Mouse (Mus musculus): ENCODE data around the gene Gm3045.

The Gm3045 gene

DNA sequence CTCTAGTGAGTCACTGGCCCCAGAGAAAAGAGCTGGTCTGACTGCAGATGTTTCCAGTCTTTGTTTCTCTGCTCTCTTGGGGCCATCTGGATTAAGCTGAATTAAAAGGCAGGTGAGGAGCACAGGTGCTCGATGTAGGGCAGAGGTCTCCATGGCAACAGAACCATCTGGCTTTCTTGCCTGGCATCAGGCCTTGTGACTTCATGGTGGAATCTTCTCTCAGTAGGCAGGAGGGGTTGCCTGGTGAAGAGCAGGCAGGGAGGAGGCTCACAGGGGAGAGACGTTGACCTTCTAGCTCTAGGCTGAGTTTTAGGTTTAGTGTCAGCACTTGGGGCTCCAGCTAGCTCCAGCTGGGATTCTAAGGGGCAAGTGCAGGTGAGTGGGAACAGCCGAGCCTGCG lies at the start of gene Gm3045:
Gene Gm3045, plus strand, starts transcription at position 230 of the 400 bp plus-strand sequence.
- ATAC-seq (ENCODE audit: insufficient number of reproducible peaks, low FRiP score, low TSS enrichment): no peak

DNA sequence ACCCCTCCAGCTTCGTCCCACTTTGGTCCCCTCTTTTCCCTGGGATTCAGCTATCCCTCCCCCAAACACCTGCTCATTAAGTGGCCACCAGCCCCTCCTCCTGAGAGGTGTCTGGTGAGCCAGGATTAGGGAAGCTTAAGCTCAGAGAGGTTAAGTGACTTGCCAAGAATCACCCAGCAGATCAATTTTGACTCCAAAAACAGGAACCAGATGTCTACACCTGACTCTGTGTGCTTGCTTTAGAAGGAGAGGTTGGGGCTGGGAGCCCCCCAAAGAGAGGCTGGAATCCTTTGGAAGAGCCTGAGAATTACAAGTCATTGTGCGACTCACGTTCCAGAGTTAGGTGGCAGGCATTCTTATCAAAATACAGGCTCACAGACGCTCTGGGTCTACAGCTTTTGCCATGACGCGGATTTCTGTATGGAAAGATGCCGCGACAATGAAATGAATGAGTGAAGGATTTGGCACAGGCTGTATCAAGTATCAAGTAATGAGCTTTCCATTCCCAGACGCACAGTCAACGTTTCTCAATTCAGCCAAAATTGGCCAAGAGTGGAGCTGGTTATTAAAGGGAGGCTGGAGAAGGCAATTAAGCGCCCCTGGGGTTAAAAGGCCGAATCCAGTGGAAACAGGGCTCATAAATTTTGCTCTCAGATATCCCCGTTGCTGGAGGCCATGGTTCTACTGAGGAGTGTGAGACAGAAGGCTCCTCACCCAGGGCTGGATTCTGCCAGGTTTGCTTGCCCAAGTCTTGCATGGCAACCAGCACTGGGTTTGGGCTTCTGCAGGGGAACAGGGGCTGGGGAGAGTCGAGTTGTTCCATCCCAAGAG lies 45.3 kb upstream of the Gm3045 start:
- no peak for ATAC-seq (ENCODE audit: insufficient number of reproducible peaks, low FRiP score, low TSS enrichment)

DNA sequence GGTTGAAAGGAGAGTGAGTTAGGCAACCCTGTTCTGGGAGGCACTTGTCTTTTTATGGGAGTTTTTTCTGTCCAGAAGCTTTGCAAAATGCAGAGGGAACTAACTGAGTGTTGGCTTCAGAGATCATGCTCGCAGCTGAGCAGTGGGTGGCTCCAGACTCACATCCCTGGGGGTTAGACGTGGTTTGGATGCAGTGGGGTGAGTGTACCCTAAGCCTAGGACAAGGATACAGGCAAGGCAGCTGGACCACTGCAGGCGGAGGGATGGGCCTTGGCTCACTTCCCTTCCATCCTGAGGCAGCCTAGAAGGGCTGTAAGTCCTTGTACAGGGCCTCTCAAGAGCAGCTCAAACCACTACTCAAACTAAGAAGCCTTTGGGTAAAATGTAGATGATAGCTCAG lies 43.0 kb upstream of the Gm3045 start:
- ATAC-seq (ENCODE audit: insufficient number of reproducible peaks, low FRiP score, low TSS enrichment): no peak

DNA sequence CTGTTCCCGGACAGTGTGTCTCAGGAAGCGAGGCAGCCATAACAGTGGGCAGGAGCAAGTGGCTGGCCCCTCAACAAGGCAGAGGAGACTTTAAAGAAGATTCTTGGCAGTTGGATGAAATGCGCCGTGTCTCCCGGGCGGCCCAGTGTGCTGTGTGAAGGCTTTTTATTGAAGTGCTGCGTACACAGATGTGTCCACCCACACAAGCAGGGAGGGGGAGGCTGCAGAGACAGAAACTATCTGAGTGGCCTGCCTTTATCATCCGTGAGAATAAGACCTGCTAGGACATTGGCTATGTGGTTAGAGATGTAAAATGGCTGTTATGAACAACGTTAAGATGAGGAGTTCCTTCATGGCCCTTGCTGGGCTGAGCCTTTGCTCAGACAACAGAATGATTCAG lies 40.0 kb upstream of the Gm3045 start:
- ATAC-seq (ENCODE audit: insufficient number of reproducible peaks, low FRiP score, low TSS enrichment): no peak

DNA sequence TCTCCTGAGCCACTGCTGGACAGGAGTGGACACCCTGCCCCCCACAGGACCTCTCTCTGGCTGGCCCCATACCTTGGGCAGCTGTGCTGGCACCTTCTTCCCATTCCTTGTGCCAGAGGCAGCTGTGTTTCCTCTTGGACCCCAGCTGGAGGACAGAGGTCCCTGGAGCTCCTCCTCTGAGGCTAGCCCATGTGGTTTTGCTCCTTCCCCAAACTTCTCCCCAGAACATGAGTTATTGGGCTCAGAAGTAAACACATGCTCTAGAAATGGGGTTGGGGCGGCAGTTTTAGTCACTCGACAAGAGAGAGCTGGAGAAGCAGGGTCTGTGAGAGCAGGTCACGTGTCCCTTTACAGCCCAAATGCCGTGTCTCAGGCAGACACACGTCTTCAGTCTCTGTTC lies 39.0 kb upstream of the Gm3045 start:
- no peak for ATAC-seq (ENCODE audit: insufficient number of reproducible peaks, low FRiP score, low TSS enrichment)

DNA sequence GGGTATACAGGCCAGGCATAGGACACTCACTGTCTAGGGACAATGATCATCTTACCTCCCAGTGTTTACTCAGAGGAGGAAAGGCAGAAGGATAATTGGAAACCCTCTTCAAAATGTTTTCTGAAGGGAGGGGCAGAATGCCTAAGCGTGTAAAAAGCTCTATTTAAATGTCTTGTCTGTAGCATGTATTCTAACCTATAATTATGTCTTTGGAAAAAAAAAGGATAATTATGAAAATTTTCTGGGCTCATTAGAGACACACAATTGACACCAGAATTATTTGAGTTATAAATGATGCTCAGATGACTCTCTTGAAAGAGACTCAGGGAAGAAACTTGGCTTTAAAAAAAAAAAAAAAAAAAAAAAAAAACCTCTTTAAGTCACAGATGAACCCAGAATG lies 38.4 kb upstream of the Gm3045 start:
- no peak for ATAC-seq (ENCODE audit: insufficient number of reproducible peaks, low FRiP score, low TSS enrichment)

DNA sequence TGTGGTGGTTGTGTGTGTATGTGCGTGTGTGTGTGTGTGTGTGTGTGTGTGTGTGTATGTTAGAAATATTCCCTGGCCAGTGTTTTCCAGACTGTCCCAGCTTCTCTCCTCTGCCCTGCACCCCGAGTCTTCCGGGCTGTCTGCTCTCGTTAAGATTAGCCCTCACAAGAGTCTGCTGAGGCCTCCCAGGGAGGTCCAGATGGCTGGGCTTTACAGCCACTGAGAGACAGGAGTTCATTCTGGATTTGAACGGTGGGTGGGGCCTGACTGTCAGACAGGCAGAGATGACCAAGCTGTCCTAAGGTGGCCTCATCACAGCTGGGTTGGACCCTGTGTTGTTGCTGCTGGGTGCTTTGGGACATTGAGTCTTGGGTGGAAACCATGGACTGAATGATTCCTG lies 28.8 kb upstream of the Gm3045 start:
- no peak for ATAC-seq (ENCODE audit: insufficient number of reproducible peaks, low FRiP score, low TSS enrichment)

DNA sequence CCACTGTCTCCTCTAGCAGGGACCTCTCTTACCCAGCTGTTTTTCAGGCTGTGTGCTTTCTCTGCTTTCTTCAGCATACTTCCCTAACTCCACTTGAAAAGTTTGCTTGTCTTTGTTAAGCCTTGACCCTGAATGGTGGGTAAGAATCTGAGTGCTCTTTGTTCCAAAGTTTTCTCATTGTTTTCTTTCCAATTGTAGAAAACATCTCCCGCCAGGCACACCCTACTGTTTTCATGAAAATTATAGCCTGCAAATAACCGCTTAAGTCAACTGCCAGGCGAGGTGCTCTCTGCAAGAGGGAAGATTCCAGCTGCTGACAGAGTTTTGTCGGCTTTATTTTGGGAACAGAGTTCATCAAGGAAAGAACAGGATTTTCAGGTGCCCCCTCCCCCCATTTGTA lies 25.2 kb upstream of the Gm3045 start:
- ATAC-seq (ENCODE audit: insufficient number of reproducible peaks, low FRiP score, low TSS enrichment): no peak

DNA sequence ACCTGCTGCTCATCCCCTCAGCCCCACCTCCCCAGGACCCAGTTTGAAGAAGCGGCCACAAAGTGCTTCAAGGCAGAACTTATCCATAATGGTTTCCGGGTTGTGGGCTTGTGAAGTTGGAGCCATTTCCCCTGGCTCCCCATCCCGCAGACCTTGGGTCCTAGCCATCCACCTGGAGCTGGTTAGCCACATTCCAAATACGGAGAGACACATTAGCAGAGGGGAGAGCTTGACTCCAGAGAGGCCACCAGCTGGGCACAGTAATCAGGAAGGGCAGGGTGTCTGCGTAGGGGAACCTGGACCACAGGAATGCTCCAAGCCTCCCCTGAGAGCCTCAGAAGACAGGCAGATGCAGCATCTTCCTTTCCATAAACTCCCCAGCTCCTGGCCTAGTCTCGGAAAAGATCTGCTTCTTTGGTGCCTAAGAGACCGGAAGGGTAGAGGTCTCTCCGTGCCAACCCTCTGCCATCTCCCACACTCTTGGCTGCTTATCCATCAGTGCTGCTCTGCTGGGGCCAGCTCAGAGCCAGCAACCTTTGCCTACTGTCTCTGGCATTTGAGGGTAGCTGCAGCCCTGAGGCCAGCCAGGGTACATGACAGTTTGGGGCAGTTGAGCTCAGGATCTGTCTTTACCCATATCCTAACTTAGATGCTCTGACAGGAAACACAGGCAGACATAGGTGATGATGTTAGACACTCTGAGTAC lies 22.9 kb upstream of the Gm3045 start:
- ATAC-seq (ENCODE audit: insufficient number of reproducible peaks, low FRiP score, low TSS enrichment): peak; percentile 61

DNA sequence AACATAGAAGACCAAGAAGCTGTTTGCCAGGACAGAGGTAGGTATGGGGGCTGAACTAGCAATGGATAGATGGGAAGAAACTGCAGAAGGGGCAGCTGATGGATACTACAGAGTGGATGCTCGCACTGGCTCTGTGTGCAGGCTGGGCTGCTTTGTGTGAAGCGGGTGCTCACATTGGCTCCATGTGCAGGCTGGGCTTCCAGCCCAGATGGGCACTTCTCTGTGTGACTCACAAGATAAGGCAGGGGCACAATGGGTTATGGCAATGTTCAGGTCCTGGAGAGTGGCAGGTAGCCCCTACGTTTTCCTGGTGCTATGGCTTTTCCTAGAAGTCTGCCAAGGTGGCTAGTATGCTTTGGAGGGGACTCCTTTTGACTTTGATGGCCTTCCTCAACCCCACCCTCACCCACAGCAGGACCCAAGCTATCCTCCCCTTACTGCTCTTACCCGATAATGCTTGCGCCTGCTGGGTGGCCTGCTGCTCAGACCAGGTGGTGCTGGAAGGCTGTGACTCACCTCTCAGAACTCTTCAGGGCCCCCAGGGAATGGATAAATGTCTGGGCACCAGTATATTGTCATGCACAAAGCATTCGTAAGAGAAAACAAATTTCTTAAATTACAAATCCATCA lies 21.8 kb upstream of the Gm3045 start:
- peak; percentile 27; the same call in 1 of the 2 replicates for ATAC-seq (ENCODE audit: insufficient number of reproducible peaks, low FRiP score, low TSS enrichment)

DNA sequence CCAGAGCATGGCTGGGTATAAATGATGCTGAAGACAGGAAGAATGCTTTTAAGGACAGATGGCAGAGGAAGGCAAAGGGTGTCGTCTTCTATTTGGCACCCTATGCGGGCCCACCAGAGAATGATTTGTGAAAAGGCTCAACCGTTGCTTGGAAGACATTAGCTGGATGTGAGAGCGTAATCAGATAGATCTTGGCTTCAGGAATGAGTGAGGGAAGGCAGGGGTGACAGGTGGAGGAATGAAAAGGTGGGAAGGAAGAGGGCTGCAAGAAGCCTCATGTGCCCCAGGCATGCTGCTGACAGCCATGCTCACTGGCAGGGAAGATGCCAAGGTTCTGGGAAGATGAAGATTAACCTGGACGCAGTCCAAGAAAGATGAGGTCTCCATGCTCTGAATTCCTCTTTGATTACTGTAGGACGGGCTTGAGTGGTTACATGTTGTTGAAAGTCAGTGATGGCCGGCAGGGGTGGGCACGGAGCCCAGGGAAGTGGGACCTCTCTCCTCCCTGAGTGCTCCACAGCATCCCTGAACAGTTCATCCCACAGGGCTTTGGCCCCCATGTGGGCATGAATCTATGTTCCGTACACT lies 14.0 kb upstream of the Gm3045 start:
- ATAC-seq (ENCODE audit: insufficient number of reproducible peaks, low FRiP score, low TSS enrichment): no peak

DNA sequence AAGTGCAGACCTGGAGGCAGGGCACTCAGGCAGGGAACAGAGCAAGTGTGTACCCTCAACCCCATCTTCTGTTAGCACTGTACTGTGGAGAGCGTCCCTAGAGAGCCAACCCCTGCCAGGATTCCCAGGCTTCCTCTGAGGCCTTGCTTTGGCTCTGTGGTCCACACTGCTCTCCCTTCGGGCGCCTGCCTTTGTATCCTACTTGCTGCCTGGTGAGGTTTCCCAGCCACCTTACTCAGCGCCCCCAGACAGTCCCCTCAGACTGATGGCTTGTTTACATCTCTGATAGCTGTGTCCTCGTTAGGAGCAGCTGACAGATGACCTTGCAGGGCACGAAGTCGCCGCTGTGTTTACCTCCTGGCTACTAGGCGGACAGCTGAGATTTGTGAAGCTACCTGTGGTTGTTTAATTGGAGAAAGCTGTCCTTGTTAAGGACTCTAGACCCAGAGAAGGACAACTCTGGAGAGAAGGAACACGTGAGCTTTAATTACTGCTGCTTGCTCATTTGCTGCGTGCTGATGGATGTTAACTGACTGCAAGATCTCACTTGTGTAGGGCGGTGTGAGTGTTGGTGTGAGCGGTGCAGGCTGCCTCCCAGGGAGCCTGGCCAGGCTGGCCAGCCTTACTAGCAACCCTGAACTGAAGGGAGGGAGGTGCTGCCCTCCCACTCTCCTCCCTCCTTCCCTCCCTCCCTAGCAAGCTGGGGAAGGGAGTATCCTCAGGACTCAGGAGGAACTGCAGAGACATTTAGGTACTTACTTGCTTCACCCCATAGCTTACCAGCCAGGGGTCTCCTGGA lies 7.5 kb upstream of the Gm3045 start:
- ATAC-seq (ENCODE audit: insufficient number of reproducible peaks, low FRiP score, low TSS enrichment): no peak

DNA sequence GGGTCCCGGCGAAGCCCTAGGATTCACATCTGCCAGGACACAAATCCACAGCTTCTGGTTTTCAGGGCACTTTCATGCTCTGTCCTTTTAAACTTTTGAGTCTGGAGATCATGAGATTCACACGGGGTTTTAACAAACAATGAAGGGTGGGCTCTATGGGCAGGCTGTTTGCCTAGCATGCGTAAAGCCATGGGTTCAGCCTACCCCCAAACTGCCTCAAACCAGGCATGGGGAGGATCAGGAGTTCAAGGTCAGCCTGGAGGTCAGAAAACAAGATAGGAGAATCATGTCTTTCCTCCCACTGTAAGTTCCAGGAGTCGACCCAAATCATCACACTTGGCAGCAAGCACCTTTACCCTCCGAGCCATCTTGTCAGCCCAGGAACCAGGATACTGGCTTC lies 6.9 kb upstream of the Gm3045 start:
- no peak for ATAC-seq (ENCODE audit: insufficient number of reproducible peaks, low FRiP score, low TSS enrichment)

DNA sequence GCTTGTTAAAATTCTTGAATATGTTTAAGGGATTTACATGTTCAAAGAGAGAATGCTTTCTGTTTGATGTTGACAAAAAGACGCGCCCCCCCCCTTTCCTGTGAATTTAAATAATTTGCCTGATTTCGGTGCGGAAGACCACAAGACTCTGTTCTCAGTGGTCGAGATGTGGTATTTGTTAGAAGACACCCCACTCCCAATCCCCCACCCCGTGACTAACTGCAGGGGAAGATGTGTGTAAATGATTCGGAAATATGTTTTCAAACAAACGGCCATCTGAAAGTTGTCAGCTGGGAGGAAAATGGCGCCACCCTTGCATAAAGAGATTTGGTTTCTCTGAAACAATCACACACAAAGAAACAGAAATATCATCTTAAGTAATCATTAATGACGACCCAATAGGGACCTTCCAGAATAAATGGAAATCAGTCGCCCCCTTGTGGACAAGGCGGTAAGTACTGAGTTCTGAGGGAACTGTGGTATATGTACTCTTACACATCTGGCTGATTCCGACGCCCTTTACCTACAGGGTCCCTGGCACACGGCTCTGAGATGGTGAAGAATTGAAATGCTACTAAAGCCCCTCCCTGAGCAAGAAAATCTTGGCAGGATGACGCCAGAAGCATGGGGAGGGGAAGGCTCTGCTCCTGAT lies 4.2 kb upstream of the Gm3045 start:
- no peak for ATAC-seq (ENCODE audit: insufficient number of reproducible peaks, low FRiP score, low TSS enrichment)

DNA sequence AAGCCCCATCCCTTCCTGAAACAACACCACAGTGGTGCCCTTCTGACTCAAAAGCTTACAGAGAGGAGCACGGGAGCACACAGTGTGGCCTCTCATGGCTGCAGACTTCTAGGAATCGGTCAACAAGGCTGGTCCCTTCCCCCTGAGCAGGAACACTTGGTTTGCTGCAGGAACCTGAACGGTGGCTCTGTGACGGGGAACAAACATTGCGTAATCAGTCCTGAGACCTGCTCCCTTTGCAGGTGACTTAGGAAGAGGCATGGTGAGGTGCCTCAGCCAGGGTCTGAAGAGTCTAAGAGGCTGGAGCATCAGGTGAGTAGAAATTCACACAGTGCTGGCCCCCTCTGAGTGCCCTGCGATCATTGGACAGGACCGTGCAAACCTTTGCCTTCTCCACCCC lies 463 bp upstream of the Gm3045 start:
- no peak for ATAC-seq (ENCODE audit: insufficient number of reproducible peaks, low FRiP score, low TSS enrichment)

DNA sequence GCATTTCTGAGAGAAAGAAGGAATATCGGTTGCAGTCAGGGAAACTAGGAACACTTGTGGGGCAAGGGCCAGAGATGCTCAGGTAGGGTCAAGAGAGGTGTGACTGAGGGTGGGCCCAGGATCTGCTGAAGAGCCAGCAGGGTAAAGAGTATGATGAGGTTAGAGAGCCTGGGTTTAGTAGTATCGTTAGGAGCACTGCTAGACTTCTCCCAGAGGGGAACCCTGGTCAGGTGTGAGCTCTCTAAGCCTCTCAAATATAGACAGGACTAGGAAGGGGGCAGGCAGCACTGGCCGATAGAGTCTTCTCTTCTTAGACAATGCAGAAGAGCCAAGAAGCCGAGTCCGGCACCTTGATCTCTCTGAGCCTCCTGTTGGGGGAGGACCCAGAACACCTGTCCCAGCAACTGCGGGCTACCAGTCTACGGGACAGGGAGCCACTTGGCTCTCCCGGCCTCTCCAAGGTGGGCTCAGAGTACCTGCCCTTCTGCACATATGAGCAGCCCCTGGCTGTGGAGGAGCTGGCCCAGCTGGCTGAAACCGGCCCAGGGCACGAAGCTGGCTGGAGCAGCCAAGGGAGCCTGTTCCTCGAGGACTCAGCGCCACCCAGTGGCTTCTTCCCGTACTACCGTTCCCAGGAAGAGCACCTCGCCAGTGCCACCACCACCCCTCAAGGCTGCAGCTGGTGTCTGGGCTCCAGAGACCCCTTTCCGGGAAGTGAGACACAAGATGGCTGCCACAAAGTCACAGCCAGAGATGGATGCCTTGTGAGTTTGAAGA lies 2.5 kb downstream of the Gm3045 start:
- peak; percentile 43 for ATAC-seq (ENCODE audit: insufficient number of reproducible peaks, low FRiP score, low TSS enrichment)

DNA sequence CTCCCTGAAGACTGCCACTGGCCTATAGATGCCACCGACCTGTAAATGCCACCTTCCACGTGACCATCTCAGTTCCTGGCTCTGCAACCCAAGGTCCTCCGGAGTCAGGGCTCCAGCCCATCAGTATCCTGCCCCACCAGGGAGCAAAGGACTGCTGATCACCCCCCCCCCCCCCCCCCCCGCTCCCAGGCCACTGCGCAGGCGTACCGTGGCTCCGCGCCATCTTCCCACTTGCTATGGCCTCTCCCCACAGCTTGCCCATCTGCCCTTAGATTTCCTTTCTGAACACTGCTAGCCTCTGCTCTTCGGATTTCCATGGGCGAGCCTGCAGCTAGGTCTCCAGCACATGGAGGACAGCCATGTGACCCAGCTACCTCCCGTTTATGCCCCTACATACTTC lies 6.1 kb downstream of the Gm3045 start:
- peak; percentile 47 for ATAC-seq (ENCODE audit: insufficient number of reproducible peaks, low FRiP score, low TSS enrichment)

DNA sequence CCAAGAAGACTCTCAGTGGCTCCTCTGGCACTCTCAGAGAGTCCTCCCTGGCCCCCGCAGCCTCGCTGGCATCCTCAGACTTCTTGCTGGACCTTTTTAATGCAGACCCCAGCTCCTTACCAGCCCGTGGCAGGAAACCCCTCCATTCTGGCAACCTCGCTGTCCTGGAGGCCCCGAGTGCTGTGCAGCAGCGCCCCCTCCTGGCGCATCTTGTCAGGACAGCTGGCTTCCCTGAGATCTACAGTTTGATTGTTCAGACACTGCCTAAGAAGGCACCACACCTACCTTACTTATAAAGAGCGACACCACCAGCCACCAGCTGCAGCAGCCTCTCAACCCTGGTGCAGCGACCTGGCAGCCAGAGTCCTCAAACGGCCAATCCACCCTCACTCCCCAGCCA lies 7.1 kb downstream of the Gm3045 start:
- ATAC-seq (ENCODE audit: insufficient number of reproducible peaks, low FRiP score, low TSS enrichment): 0 out of 2 replicates have a peak, but pooled peaks have one; percentile 2

DNA sequence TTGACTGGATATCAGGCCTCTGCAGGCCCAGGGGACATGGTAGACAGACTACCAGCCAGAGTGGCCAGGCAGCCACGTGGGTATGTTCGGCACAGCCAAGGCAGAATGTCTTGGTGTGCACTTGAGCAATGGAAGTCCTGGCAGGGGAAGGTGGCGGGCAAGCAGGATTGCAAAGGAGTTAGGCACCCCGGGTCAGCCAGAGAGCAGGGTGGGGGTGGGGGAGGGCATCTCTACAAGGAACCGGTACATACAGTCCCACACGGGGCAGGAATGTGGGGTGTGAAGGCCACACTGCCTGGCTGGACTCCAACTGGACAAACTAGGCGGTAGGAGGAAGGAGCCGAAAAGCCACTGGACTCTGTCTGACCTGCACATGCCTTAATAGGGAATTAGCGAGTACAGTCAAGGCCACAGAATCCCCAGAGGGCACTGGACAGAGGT lies 7.9 kb downstream of the Gm3045 start:
- ATAC-seq (ENCODE audit: insufficient number of reproducible peaks, low FRiP score, low TSS enrichment): no peak

All from cerebellum, adult (tissue).